17 mouse cellular contexts compared by ENCODE assay signal in the genomic region with DNA sequence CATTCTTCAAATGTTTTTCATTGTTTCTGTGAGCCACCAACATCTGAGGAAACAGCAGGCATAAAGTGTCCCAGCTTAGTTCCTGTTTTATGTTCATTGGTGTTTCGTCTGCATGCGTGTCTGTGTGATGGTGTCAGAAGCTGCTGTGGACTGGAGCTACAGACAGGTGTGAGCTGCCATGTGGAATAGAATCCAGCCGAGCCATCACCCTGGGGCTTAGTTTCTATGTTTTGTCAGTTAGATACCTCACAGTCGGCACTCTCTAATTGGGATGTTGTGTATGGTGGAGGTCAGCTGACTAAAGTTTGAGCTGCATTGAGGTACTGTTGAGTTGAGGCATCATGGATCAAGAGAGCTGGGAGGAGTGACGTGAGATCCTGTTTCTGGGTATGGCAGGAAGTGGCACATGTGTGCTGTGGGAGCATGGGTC. TPM values are rescaled to one million over a fixed set of nuclear protein-coding genes. Genes with fewer than 3 reads are reported as not detected.
DNase-seq lines count a peak whose midpoint lies in the region; ATAC-seq lines count a peak whose summit lies in the region.
"Had no signal": no experiment of that assay in that cellular context is flagged by ENCODE, and none has a peak within 500 bp of the region (broad histone marks: within the 10 kb centered on the region; RNA-seq: fewer than 3 reads in every experiment).

No protein-coding gene starts in this region.

- peak; percentile 29 for DNase-seq in 416B (ENCODE audit: low read depth)
- peak; percentile 56 to 60 for DNase-seq in B cell, adult 2 months
- no peak for DNase-seq in left cerebral cortex, adult 8-10 months (ENCODE audit: low spot score in 2 of 2)
- DNase-seq in left cerebral cortex, postnatal 25 days (ENCODE audit: low spot score in 2 of 2) = no peak
- DNase-seq in cerebellum, postnatal 4 days (ENCODE audit: low spot score in 2 of 2) = no peak
- DNase-seq: adrenal gland, adult 8-10 months; cerebellum, adult 9-11 months; forebrain, postnatal 0 days; gastrocnemius, postnatal 36 days; left cerebral cortex, postnatal 4 days; liver; liver, postnatal 0 days; lung, postnatal 10 days had no signal

- ATAC-seq in common myeloid progenitor, adult 5-6 weeks (replicated peaks; ENCODE audit: low read depth, poor library complexity, severe bottlenecking) = peak; percentile 88
- peak; percentile 71 for ATAC-seq in monocyte, adult 5-6 weeks (replicated peaks; ENCODE audit: insufficient number of reproducible peaks, low FRiP score, low TSS enrichment, poor library complexity, severe bottlenecking)
- ATAC-seq: forebrain, postnatal 0 days; intestine, embryonic 15.5 days; liver, postnatal 0 days; midbrain, embryonic 15.5 days had no signal

- intact Hi-C loops in left cerebral cortex, postnatal 25 days (cut with DNase I) = no loop called here

RNA-seq across cellular contexts. Expression of a gene that starts 16.3 kb away (rescaled TPM):
- 52.6 and 58.4 TPM in 2 replicates for total RNA-seq in common myeloid progenitor, adult 5-6 weeks (2017)
- total RNA-seq in monocyte, adult 5-6 weeks (2017) = 21.2 to 28.4 TPM (median 21.4 TPM) in 3 replicates
- 10 to 100 TPM; 47.7 to 52.9 (median 50.2) TPM for total RNA-seq in left cerebral cortex, adult 8-10 months (2022)
- 10 to 100 TPM; 47.3 to 49.0 TPM for total RNA-seq in left cerebral cortex, postnatal 25 days (2021)

RNA-seq across cellular contexts. Expression of a gene that starts 21.9 kb away (rescaled TPM):
- total RNA-seq in common myeloid progenitor, adult 5-6 weeks (2017) = 53.0 and 76.2 TPM in 2 replicates
- 46.8 to 63.3 TPM (median 57.8 TPM) in 3 replicates for total RNA-seq in monocyte, adult 5-6 weeks (2017)
- total RNA-seq in left cerebral cortex, adult 8-10 months (2022) = 100 to 1,000 TPM in 2 of 4 experiments, 10 to 100 TPM in 2; 98.0 to 124 (median 102) TPM
- 10 to 100 TPM; 89.9 to 97.1 TPM for total RNA-seq in left cerebral cortex, postnatal 25 days (2021)

Comparison
In these comparisons a context has a peak if more than half of its experiments do, and no peak if none do; other contexts are left out.
1. DNase-seq: peak in 416B (single experiment) and B cell, adult 2 months (2 of 2); none in left cerebral cortex, adult 8-10 months (0 of 2), left cerebral cortex, postnatal 25 days (0 of 2) and cerebellum, postnatal 4 days (0 of 2).